Mouse (Mus musculus) bone marrow, adult 2 months (tissue): ENCODE data around the gene Celf5.

Experiments used
- CTCF ChIP-seq: fragments of 200-500 bp; IDR thresholded peaks from 2 replicates; pipeline ENCODE4 v1.5.1; 2011; ENCODE audit warnings: low read length, control low read depth; ENCODE audit not compliant: control insufficient read depth, insufficient read depth
- POLR2A ChIP-seq: fragments of 200-500 bp; IDR thresholded peaks from 2 replicates; pipeline ENCODE4 v1.6.1; 2011; ENCODE audit warnings: low read depth, mild to moderate bottlenecking, control low read depth, low read length, borderline replicate concordance; ENCODE audit not compliant: control insufficient read depth

DNA sequence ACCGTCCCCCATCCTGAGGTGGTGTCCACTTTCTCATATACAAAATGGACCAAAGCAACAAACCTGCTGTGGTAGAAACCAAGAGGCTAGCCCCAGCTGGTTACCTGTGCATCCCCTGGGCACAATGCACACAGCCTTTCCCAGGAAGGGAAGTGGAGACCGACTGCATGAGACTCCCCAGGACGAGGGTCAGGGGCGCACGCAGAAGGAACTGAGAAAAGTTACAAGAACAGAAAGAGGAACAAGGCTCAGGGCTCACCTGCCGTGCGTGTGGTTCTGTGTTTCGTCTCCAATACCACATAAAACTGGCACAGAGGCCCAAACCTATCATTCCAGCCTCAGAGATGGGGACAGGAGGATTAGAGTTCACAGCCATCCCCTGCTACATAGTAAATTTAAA lies 34.7 kb upstream of the Celf5 start:
- TF ChIP-seq CTCF = no peak
- no peak for TF ChIP-seq POLR2A
